Mouse (Mus musculus) ES-E14 (cell line): Measurements from ENCODE around the gene Copb2. TPM values are rescaled to one million over a fixed set of nuclear protein-coding genes. Genes with fewer than 3 reads are reported as not detected.

ENCODE experiments used
- DNase-seq: peaks from one replicate; pipeline ENCODE4 v3.0.0-alpha.2; 2013; ENCODE audit warnings: low read depth, low spot score
- H3K27ac ChIP-seq: 2 replicates; pipeline ENCODE4 v1.5.1; 2012; ENCODE audit warnings: low read depth, mild to moderate bottlenecking, low read length, moderate library complexity, mixed read lengths; ENCODE audit not compliant: poor library complexity, insufficient read depth, severe bottlenecking
- H3K36me3 ChIP-seq: 2 replicates; pipeline ENCODE4 v1.6.1; 2012; ENCODE audit warnings: mild to moderate bottlenecking, low read length, moderate library complexity, mixed read lengths; ENCODE audit not compliant: control insufficient read depth, poor library complexity, insufficient read depth, severe bottlenecking
- H3K4me1 ChIP-seq, 2 experiments: fragments of 150-350 bp in 1 of 2; sonication (generic) in 1 of 2; 2 replicates each; pipeline ENCODE4 v1.6.1; 2012; ENCODE audit warnings: low read length in 2 of 2, mild to moderate bottlenecking in 1 of 2, mixed read lengths in 1 of 2; ENCODE audit not compliant: control insufficient read depth in 2 of 2, insufficient read depth in 2 of 2, poor library complexity in 1 of 2
- H3K4me3 ChIP-seq, 2 experiments: fragments of 150-350 bp in 1 of 2; sonication (generic) in 1 of 2; 2 replicates each; pipeline ENCODE4 v1.5.1; 2012; ENCODE audit warnings: low read length in 2 of 2, low read depth in 1 of 2, mild to moderate bottlenecking in 1 of 2, mixed read lengths in 1 of 2; ENCODE audit not compliant: insufficient read depth in 1 of 2, poor library complexity in 1 of 2, severe bottlenecking in 1 of 2
- H3K9ac ChIP-seq: 2 replicates; pipeline ENCODE4 v1.6.1; 2012; ENCODE audit warnings: low read depth, mild to moderate bottlenecking, low read length, mixed read lengths; ENCODE audit not compliant: poor library complexity, insufficient read depth, severe bottlenecking
- H3K9me3 ChIP-seq: fragments of 150-350 bp; sonication (generic); 2 replicates; pipeline ENCODE4 v1.6.1; 2012; ENCODE audit warnings: low read depth, mild to moderate bottlenecking, low read length; ENCODE audit not compliant: control insufficient read depth, insufficient read depth
- CHD2 ChIP-seq: IDR thresholded peaks from 2 replicates; pipeline ENCODE4 v1.6.1; 2014; ENCODE audit warnings: mild to moderate bottlenecking, low read depth, low read length, inconsistent platforms
- HCFC1 ChIP-seq: IDR thresholded peaks from 2 replicates; pipeline ENCODE4 v1.6.1; 2012; ENCODE audit warnings: low read length, inconsistent platforms, borderline replicate concordance; ENCODE audit not compliant: insufficient read depth
- MAFK ChIP-seq: IDR thresholded peaks from 2 replicates; pipeline ENCODE4 v1.6.1; 2014; ENCODE audit warnings: mild to moderate bottlenecking, low read depth, low read length, inconsistent platforms; ENCODE audit not compliant: insufficient read depth
- ZC3H11A ChIP-seq: IDR thresholded peaks from 2 replicates; pipeline ENCODE4 v1.6.1; 2012; ENCODE audit warnings: low read depth, mild to moderate bottlenecking, inconsistent platforms, low read length, borderline replicate concordance
- ZNF384 ChIP-seq: IDR thresholded peaks from 2 replicates; pipeline ENCODE4 v1.6.1; 2012; ENCODE audit warnings: low read depth, low read length, inconsistent platforms
- in situ Hi-C, 2 experiments: fragments of 600-800 bp; cut with MboI; formaldehyde crosslinking; loops; one replicate each; pipeline ENCODE4 v1.15.1; 2025; ENCODE audit warnings: low sequenced_read_pairs in 2 of 2, inconsistent platforms in 1 of 2; ENCODE audit not compliant: unreplicated experiment in 2 of 2
- total RNA-seq: library from RNA; depleted of rRNA; stranded (reverse); fragments of 300-350 nt; gene quantifications from 2 replicates; pipeline ENCODE4 v1.2.3, GENCODE M21; 2012

Gene Copb2
- total RNA-seq, 1 experiment = 114 TPM

GRCm38 (mm10) chr9:98527226-98527625 is 36.3 kb upstream of the Copb2 start:
- H3K9me3 ChIP-seq = no peaks in the 10 kb centered on the region
- H3K4me3 ChIP-seq = no peak overlapping the region
- no peaks in the 10 kb centered on the region for H3K36me3 ChIP-seq
- in situ Hi-C loops = no loop called here
- H3K9ac ChIP-seq = no peak overlapping the region
- no peaks in the 10 kb centered on the region for H3K4me1 ChIP-seq
- no peak for DNase-seq
- no peak overlapping the region for H3K27ac ChIP-seq
- no peak for TF ChIP-seq ZC3H11A
- TF ChIP-seq CHD2 = no peak
- no peak for TF ChIP-seq MAFK
- no peak for TF ChIP-seq HCFC1
- no peak for TF ChIP-seq ZNF384

- no peak overlapping the region for H3K27ac ChIP-seq
- no peak for TF ChIP-seq HCFC1
- TF ChIP-seq ZC3H11A = no peak
- no peak for TF ChIP-seq ZNF384
- TF ChIP-seq MAFK = no peak
- no peak for TF ChIP-seq CHD2
- DNase-seq = no peak
- in situ Hi-C loops = loop anchor here in 1 of 2 experiments (10.0 kb wide), 1 partner anchor 105 kb away; the partner anchor contains the start of gene Rbp1
- H3K36me3 ChIP-seq = no peaks in the 10 kb centered on the region
- no peaks in the 10 kb centered on the region for H3K9me3 ChIP-seq
- no peak overlapping the region for H3K4me3 ChIP-seq
- no peak overlapping the region for H3K9ac ChIP-seq
- no peaks in the 10 kb centered on the region for H3K4me1 ChIP-seq
These were observed 33.7 kb upstream of the Copb2 start for GRCm38 (mm10) chr9:98529776-98530175.

DNA sequence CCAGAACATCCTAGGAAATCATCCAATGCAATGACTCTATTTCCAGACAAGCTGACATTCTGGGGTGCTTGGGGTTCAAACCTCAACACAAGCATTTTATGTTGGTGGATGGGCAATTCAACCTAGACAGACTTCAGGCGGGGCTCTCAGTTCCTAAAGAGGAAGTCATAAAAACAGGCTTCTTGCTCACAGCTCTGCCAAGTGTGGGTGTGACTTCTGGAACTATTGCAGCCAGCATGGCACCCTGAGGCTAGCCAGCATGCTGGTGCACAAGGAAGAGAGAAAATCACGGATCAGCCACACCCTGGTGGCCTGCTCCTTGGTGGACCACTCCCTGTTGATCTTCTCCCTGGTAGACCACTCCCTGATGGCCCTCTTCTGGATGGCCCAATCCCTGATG is 32.5 kb upstream of the Copb2 start:
- Histone ChIP-seq H3K36me3 (no peaks in the 10 kb centered on the region), H3K9me3 (no peaks in the 10 kb centered on the region), H3K4me1 (no peaks in the 10 kb centered on the region), H3K27ac (no peak overlapping the region), H3K4me3 (no peak overlapping the region), H3K9ac (no peak overlapping the region)
- in situ Hi-C loops = loop anchor here in 1 of 2 experiments (10.0 kb wide), 1 partner anchor 106 kb away; the partner anchor contains the start of gene Rbp1
- TF ChIP-seq MAFK (no peak), ZNF384 (no peak), HCFC1 (no peak), ZC3H11A (no peak), CHD2 (no peak)
- DNase-seq = no peak

DNA sequence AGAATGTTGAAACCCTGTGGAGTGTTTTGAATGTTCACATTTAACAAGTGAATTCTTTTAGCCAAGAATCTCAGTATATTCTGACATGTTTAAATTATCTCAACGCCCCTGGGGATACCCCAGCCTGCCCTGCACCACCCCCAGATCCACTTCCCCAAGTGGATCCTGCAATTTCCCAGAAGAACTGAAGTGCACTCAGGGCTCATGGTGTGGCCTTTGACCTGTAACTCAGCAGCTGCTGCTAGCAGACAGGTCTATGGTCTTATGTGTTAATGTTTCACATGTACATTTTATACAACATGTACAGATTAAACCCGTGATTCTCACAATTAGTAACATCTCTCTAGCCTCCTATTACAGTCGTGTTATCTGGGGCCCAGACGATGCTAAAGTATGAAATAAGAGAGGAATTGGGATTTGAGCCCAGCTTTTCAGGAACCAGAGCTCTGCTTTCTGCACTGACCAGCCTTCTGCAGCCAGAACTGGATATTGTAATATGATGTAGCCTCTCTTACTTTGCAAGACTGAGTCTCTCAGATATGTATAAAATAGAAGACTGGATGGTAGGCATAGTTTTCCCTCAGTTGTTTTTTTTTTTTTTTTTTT is 28.7 kb upstream of the Copb2 start:
- H3K36me3 ChIP-seq = no peaks in the 10 kb centered on the region
- in situ Hi-C loops = loop anchor here in 1 of 2 experiments (10.0 kb wide), 1 partner anchor 110 kb away; the partner anchor contains the start of gene Rbp1
- no peak for DNase-seq
- H3K9ac ChIP-seq = no peak overlapping the region
- H3K9me3 ChIP-seq = no peaks in the 10 kb centered on the region
- no peaks in the 10 kb centered on the region; a peak in 1 of 4 replicates for H3K4me1 ChIP-seq
- no peak for TF ChIP-seq ZC3H11A
- no peak for TF ChIP-seq HCFC1
- no peak for TF ChIP-seq ZNF384
- TF ChIP-seq MAFK = no peak
- TF ChIP-seq CHD2 = no peak
- no peak overlapping the region for H3K27ac ChIP-seq
- no peak overlapping the region for H3K4me3 ChIP-seq
